16 mouse cellular contexts compared by ENCODE assay signal in the genomic region with DNA sequence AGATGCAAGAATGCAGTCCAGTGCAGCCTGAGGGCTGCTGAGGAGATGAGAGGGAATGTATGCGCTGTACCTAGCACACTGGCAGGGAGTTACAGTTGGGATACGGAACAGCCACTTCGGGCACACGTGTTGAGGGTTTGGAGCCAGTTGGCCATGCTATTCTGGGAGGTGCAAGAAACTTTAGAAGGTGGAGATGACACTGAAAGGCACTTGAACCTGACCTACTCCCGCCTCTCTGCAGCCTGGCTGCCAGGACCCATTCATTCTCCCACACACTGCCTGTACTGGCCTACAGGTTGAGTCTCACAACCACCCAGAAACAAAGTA.
DNase-seq lines count a peak whose midpoint lies in the region; ATAC-seq and TF ChIP-seq lines count a peak whose summit lies in the region.
"Had no signal": no experiment of that assay in that cellular context is flagged by ENCODE, and none has a peak within 500 bp of the region (broad histone marks: within the 10 kb centered on the region; RNA-seq: fewer than 3 reads in every experiment).

No protein-coding gene starts in this region.

- no peak for TF ChIP-seq POLR2A in lung, adult 2 months (IDR thresholded peaks at IDR 0.05; ENCODE audit: borderline replicate concordance, extremely low read depth, low read depth, low read length)

- no peak overlapping the region for H3K9ac ChIP-seq in lung, embryonic 14.5 days
- no peak overlapping the region for H3K9ac ChIP-seq in heart, embryonic 14.5 days (ENCODE audit: low read length)
- H3K9ac ChIP-seq in forebrain, embryonic 15.5 days (replicated peaks): no peak overlapping the region
- H3K9ac ChIP-seq: forebrain, embryonic 13.5 days; limb, embryonic 12.5 days; liver, postnatal 0 days had no signal

- DNase-seq in lung, embryonic 14.5 days: no peak
- DNase-seq in lung, adult 2 months: no peak
- peak; percentile 56 for DNase-seq in gastrocnemius, postnatal 14 days
- peak; percentile 75 for DNase-seq in skeletal muscle tissue, adult 2 months (ENCODE audit: low read depth, low spot score)
- no peak for DNase-seq in adipocyte (ENCODE audit: low spot score)
- DNase-seq in adrenal gland, adult 2 months: no peak
- DNase-seq: cerebellum, adult 11 months; layer of hippocampus, adult 9-11 months; liver, postnatal 0 days; spleen, adult 18-20 months; thymus, postnatal 14 days had no signal

- peak; percentile 55 for ATAC-seq in lung, embryonic 14.5 days (ENCODE audit: insufficient read depth)
- 0 out of 2 replicates have a peak, but pooled peaks have one; percentile 14 for ATAC-seq in heart, embryonic 14.5 days (ENCODE audit: insufficient number of reproducible peaks, insufficient read depth, low FRiP score, low read depth)
- no peak for ATAC-seq in forebrain, embryonic 15.5 days (replicated peaks)
- ATAC-seq: forebrain, embryonic 13.5 days; hindbrain, postnatal 0 days; liver, postnatal 0 days had no signal

- intact Hi-C loops in gastrocnemius, postnatal 14 days (cut with DNase I; ENCODE audit: low total_unique reads): no loop called here

- 74% methylated on average over 5 of the region's 5 CpGs for WGBS in lung, embryonic 14.5 days
- WGBS in lung, adult 2 months: 72% methylated on average over 5 of the region's 5 CpGs
- WGBS in heart, embryonic 14.5 days: 32% methylated on average over 5 of the region's 5 CpGs
- WGBS in forebrain, embryonic 15.5 days: 87% methylated on average over 5 of the region's 5 CpGs

- H3K27ac ChIP-seq in lung, embryonic 14.5 days (ENCODE audit: low read depth): peak overlapping the region; percentile 20; the same call in 1 of the 2 replicates
- peak overlapping the region in 1 of 2 experiments; percentile 35; a peak in 2 of 4 replicates for H3K27ac ChIP-seq in heart, embryonic 14.5 days (replicated peaks in 1 of 2; ENCODE audit: control insufficient read depth in 1 of 2, insufficient read depth in 1 of 2, low read depth in 2 of 2, low read length in 2 of 2)
- no peak overlapping the region for H3K27ac ChIP-seq in forebrain, embryonic 15.5 days (replicated peaks)
- H3K27ac ChIP-seq: forebrain, embryonic 13.5 days; hindbrain, postnatal 0 days; limb, embryonic 12.5 days had no signal

- H3K4me2 ChIP-seq in lung, embryonic 14.5 days: peak overlapping the region; percentile 8; the same call in 1 of the 2 replicates
- H3K4me2 ChIP-seq in heart, embryonic 14.5 days (ENCODE audit: low read length): no peak overlapping the region
- no peak overlapping the region for H3K4me2 ChIP-seq in forebrain, embryonic 15.5 days (replicated peaks)
- H3K4me2 ChIP-seq: forebrain, embryonic 13.5 days; limb, embryonic 12.5 days had no signal

- H3K27me3 ChIP-seq in lung, embryonic 14.5 days (ENCODE audit: insufficient read depth, low read length): no peaks in the 10 kb centered on the region
- no peaks in the 10 kb centered on the region for H3K27me3 ChIP-seq in heart, embryonic 14.5 days (ENCODE audit: control insufficient read depth, insufficient read depth, low read length)
- H3K27me3 ChIP-seq in forebrain, embryonic 15.5 days: no peaks in the 10 kb centered on the region
- H3K27me3 ChIP-seq: limb, embryonic 12.5 days had no signal

- H3K36me3 ChIP-seq in lung, embryonic 14.5 days (ENCODE audit: insufficient read depth): 0 out of 2 replicates have a peak, but pooled peaks cover 9% of the 10 kb centered on the region
- H3K36me3 ChIP-seq in heart, embryonic 14.5 days (ENCODE audit: control insufficient read depth, insufficient read depth, low read length): peaks cover 20% of the 10 kb centered on the region
- H3K36me3 ChIP-seq in forebrain, embryonic 15.5 days: no peaks in the 10 kb centered on the region

- H3K9me3 ChIP-seq in lung, embryonic 14.5 days (ENCODE audit: low read depth, low read length): no peaks in the 10 kb centered on the region
- H3K9me3 ChIP-seq in heart, embryonic 14.5 days (ENCODE audit: control insufficient read depth, low read length): no peaks in the 10 kb centered on the region
- no peaks in the 10 kb centered on the region for H3K9me3 ChIP-seq in forebrain, embryonic 15.5 days
- H3K9me3 ChIP-seq: forebrain, embryonic 13.5 days; limb, embryonic 12.5 days had no signal

- TF ChIP-seq CTCF in lung, embryonic 14.5 days (IDR thresholded peaks at IDR 0.05; ENCODE audit: low read depth): no peak
- TF ChIP-seq CTCF in lung, adult 2 months (IDR thresholded peaks at IDR 0.05; ENCODE audit: insufficient read depth, low read length): no peak

- H3K4me1 ChIP-seq in lung, embryonic 14.5 days (ENCODE audit: insufficient read depth): 0 out of 2 replicates have a peak, but pooled peaks cover 4% of the 10 kb centered on the region
- no peaks in the 10 kb centered on the region; the same call in 1 of the 2 replicates for H3K4me1 ChIP-seq in lung, adult 2 months (ENCODE audit: control insufficient read depth, insufficient read depth, low read length)
- peaks cover 10 to 20% of the 10 kb centered on the region in 2 experiments for H3K4me1 ChIP-seq in heart, embryonic 14.5 days (ENCODE audit: control insufficient read depth in 2 of 2, insufficient read depth in 2 of 2, low read length in 2 of 2)
- no peaks in the 10 kb centered on the region for H3K4me1 ChIP-seq in forebrain, embryonic 15.5 days
- H3K4me1 ChIP-seq: forebrain, embryonic 13.5 days had no signal

- no peak overlapping the region for H3K4me3 ChIP-seq in lung, embryonic 14.5 days (ENCODE audit: low read depth, low read length)
- no peak overlapping the region for H3K4me3 ChIP-seq in lung, adult 2 months (replicated peaks; ENCODE audit: extremely low read depth, low read depth, low read length)
- no peak overlapping the region for H3K4me3 ChIP-seq in heart, embryonic 14.5 days (ENCODE audit: control insufficient read depth in 1 of 2, insufficient read depth in 1 of 2, low read depth in 1 of 2, low read length in 2 of 2)
- H3K4me3 ChIP-seq in forebrain, embryonic 15.5 days: no peak overlapping the region
- H3K4me3 ChIP-seq: forebrain, embryonic 13.5 days; limb, embryonic 12.5 days had no signal

Comparison
In these comparisons a context has a peak if more than half of its experiments do, and no peak if none do; other contexts are left out.
1. DNase-seq: peak in gastrocnemius, postnatal 14 days (single experiment) and skeletal muscle tissue, adult 2 months (single experiment); none in lung, embryonic 14.5 days (single experiment), lung, adult 2 months (single experiment), adipocyte (single experiment) and adrenal gland, adult 2 months (single experiment).